Mouse (Mus musculus) retina, embryonic 14.5 days (tissue): ENCODE results near the gene Lhpp.

Experiments
- DNase-seq: peaks from one replicate; pipeline ENCODE4 v3.0.0-alpha.2; 2015; ENCODE audit warnings: low spot score

Lhpp gene

DNA sequence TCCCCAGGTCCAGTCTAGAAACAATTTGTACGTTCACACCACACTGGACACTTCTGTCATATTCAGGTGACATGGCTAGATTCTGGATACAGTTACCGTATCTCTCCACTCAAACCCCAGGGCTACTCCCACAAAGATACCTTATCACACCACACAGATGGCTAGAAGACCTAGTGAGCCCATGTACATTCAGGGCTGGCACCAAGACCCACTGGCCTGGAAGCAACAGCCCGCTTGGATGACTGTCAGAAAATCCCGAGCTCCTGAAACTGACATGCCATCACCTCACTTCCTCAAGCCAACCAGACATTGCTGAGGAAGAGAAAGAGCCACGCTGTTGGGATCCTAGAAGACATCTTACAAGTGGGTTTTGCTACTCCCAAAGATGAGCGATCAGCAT is 128.4 kb downstream of the Lhpp start:
- no peak for DNase-seq

- DNase-seq = no peak
These were observed 129.4 kb downstream of the Lhpp start for GRCm38 (mm10) chr7:132739829-132740228.

DNA sequence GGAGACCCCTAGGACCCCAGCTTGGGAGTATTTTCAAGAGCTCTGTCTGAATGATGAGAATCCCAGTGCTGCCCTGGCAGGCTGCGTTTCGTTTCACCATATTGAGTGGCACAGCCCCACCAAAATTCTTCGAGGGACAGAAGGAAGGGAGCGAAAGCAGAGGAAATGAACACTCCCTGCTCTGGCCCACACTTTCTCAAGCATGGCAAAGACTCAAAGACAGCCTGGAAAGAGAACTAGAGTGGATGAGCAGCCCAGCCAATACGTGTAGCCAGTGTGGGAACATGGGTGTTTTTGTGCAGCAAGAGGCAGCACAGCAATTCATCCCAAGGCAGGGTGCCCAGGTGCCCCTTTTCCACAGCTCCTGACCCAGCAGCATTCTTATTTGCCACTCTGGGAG is 132.5 kb downstream of the Lhpp start:
- DNase-seq = no peak

GRCm38 (mm10) chr7:132747096-132747495 is 136.7 kb downstream of the Lhpp start:
- DNase-seq = no peak

- DNase-seq = no peak
These were observed 137.8 kb downstream of the Lhpp start for GRCm38 (mm10) chr7:132748076-132748769.

- no peak for DNase-seq
These were observed 139.1 kb downstream of the Lhpp start for GRCm38 (mm10) chr7:132749504-132749903.

- DNase-seq = no peak
These were observed 141.3 kb downstream of the Lhpp start for GRCm38 (mm10) chr7:132751716-132752115.

- no peak for DNase-seq
These were observed 143.3 kb downstream of the Lhpp start for GRCm38 (mm10) chr7:132753518-132754388.

DNA sequence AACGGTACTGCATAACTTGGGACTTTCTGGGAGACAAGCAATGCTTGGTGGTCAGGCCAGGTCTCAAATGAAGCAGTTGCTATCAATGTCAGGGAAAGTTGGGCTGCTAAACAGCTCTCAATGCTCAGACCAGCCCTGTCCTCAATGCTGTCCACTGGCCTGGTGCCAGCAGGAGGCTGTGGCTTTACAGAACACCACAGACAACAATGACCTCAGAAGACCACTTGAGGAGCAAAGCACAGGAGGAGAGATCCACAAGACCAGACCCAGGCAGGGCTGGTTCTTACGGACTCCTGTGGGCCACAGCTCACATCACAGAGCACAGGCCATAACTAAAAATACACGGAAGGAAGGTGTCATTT is 143.9 kb downstream of the Lhpp start:
- no peak for DNase-seq
